Mouse (Mus musculus): Measurements from ENCODE around the gene Plk4. TPM values are rescaled to one million over a fixed set of nuclear protein-coding genes. Genes with fewer than 3 reads are reported as not detected.
"Not testable (repeated sequence)": the region's sequence is repeated elsewhere in the genome, so short reads cannot be mapped to it uniquely, and the experiment has no call there.

Gene Plk4
- polyA plus RNA-seq, 1 experiment from 2014 or later: 74.8 TPM

DNA sequence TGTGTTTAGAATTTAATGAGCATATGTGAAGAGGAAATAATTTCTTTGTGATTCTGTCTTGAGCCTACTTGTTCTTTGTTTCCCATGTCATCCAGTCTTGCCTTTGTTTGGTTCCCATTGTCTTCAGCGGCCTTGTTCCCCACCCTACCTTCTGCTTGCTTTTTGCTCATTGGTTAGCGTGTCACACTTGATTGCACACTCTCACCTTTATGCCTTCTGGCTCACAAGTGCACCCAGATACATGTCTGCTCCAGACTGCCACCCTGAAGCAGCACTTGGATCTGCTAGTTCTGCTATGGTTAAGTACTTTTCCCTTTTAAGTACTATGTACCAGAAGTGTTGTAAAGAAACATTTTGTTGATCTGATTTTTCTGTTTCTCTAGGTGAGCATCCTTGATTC lies 10.1 kb downstream of the Plk4 start:
- WGBS: 84% methylated on average over 2 of the region's 2 CpGs
- ATAC-seq (ENCODE audit: low FRiP score, low TSS enrichment): no peak
- H3K27me3 ChIP-seq (ENCODE audit: control insufficient read depth, insufficient read depth, low read length): no peaks in the 10 kb centered on the region
- no peaks in the 10 kb centered on the region for H3K4me1 ChIP-seq (ENCODE audit: control insufficient read depth, insufficient read depth, low read length)
- H3K27ac ChIP-seq (ENCODE audit: low read depth, low read length): no peak overlapping the region
- H3K9ac ChIP-seq (ENCODE audit: low read depth, low read length): no peak overlapping the region
- no peaks in the 10 kb centered on the region for H3K9me3 ChIP-seq (ENCODE audit: control insufficient read depth, low read length)
- no peak overlapping the region for H3K4me3 ChIP-seq (ENCODE audit: low read length)
- no peak overlapping the region for H3K4me2 ChIP-seq (replicated peaks; ENCODE audit: low read depth, low read length)
- H3K36me3 ChIP-seq (ENCODE audit: control insufficient read depth, insufficient read depth, low read length): peaks cover 79% of the 10 kb centered on the region

DNA sequence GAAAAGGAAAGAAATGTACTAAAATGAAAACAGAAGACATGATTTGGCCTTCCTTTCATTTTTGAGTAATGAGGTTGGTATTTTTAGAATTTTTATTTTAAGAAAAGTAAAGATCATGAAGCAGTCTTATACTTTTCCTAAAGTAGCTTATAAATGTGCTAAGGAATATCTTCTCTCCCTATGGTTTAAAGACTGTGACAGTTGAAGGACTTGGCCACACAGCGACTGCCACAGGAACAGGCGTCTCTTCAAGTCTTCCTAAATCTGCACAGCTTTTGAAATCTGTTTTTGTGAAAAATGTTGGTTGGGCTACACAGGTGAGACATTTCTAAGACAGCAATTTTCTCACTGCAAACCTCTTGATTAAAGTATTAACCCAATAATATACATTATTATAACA lies 13.5 kb downstream of the Plk4 start:
- 96% methylated on average over 2 of the region's 2 CpGs for WGBS
- ATAC-seq (ENCODE audit: low FRiP score, low TSS enrichment): no peak
- no peak overlapping the region for H3K27ac ChIP-seq (ENCODE audit: low read depth, low read length)
- peaks cover 81% of the 10 kb centered on the region for H3K36me3 ChIP-seq (ENCODE audit: control insufficient read depth, insufficient read depth, low read length)
- no peaks in the 10 kb centered on the region for H3K27me3 ChIP-seq (ENCODE audit: control insufficient read depth, insufficient read depth, low read length)
- H3K4me1 ChIP-seq (ENCODE audit: control insufficient read depth, insufficient read depth, low read length): no peaks in the 10 kb centered on the region
- H3K9ac ChIP-seq (ENCODE audit: low read depth, low read length): no peak overlapping the region
- no peaks in the 10 kb centered on the region for H3K9me3 ChIP-seq (ENCODE audit: control insufficient read depth, low read length)
- H3K4me3 ChIP-seq (ENCODE audit: low read length): no peak overlapping the region
- H3K4me2 ChIP-seq (replicated peaks; ENCODE audit: low read depth, low read length): no peak overlapping the region

GRCm38 (mm10) chr3:40845521-40845920 lies 45.7 kb downstream of the Plk4 start:
- peak overlapping the region; percentile 45; the same call in 1 of the 2 replicates for H3K4me3 ChIP-seq (ENCODE audit: low read length)
- H3K27ac ChIP-seq (ENCODE audit: low read depth, low read length); ATAC-seq (ENCODE audit: low FRiP score, low TSS enrichment); H3K36me3 ChIP-seq (ENCODE audit: control insufficient read depth, insufficient read depth, low read length); H3K9me3 ChIP-seq (ENCODE audit: control insufficient read depth, low read length); H3K4me1 ChIP-seq (ENCODE audit: control insufficient read depth, insufficient read depth, low read length); H3K27me3 ChIP-seq (ENCODE audit: control insufficient read depth, insufficient read depth, low read length): not testable (repeated sequence)
- 81% methylated on average over 5 of the region's 6 CpGs for WGBS
- H3K4me2 ChIP-seq (replicated peaks; ENCODE audit: low read depth, low read length): peak overlapping the region; percentile 52
- peak overlapping the region; percentile 52; the same call in 1 of the 2 replicates for H3K9ac ChIP-seq (ENCODE audit: low read depth, low read length)

- not testable (repeated sequence) for H3K27me3 ChIP-seq (ENCODE audit: control insufficient read depth, insufficient read depth, low read length); H3K9me3 ChIP-seq (ENCODE audit: control insufficient read depth, low read length); H3K36me3 ChIP-seq (ENCODE audit: control insufficient read depth, insufficient read depth, low read length); H3K4me1 ChIP-seq (ENCODE audit: control insufficient read depth, insufficient read depth, low read length)
- H3K9ac ChIP-seq (ENCODE audit: low read depth, low read length): peak within 1 kb of the TSS; percentile 52
- 1% methylated on average over 33 of the region's 39 CpGs for WGBS
- H3K4me2 ChIP-seq (replicated peaks; ENCODE audit: low read depth, low read length): peak within 1 kb of the TSS; percentile 59
- peak; percentile 99 for ATAC-seq (ENCODE audit: low FRiP score, low TSS enrichment)
- H3K27ac ChIP-seq (ENCODE audit: low read depth, low read length): peak within 1 kb of the TSS; percentile 62; the same call in 1 of the 2 replicates
- peak within 1 kb of the TSS; percentile 45 for H3K4me3 ChIP-seq (ENCODE audit: low read length)
These were observed 46.7 kb downstream of the Plk4 start, which contains the start of gene Mfsd8 for GRCm38 (mm10) chr3:40846473-40846956. TSS of gene Mfsd8 (minus strand) at chr3:40846886.

DNA sequence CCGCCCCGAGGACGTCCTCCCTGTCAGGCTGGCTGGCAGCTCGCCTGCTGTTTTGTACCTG lies 47.0 kb downstream of the Plk4 start, which contains the start of gene Abhd18:
TSS of gene Abhd18 (plus strand) at position 14 of the 61 bp plus-strand sequence.
- H3K27me3 ChIP-seq (ENCODE audit: control insufficient read depth, insufficient read depth, low read length); H3K36me3 ChIP-seq (ENCODE audit: control insufficient read depth, insufficient read depth, low read length); ATAC-seq (ENCODE audit: low FRiP score, low TSS enrichment); H3K9me3 ChIP-seq (ENCODE audit: control insufficient read depth, low read length); H3K4me1 ChIP-seq (ENCODE audit: control insufficient read depth, insufficient read depth, low read length): not testable (repeated sequence)
- Histone ChIP-seq H3K27ac (ENCODE audit: low read depth, low read length) (peak within 1 kb of the TSS; percentile 62; the same call in 1 of the 2 replicates), H3K4me3 (ENCODE audit: low read length) (peak within 1 kb of the TSS; percentile 45), H3K9ac (ENCODE audit: low read depth, low read length) (peak within 1 kb of the TSS; percentile 52), H3K4me2 (replicated peaks; ENCODE audit: low read depth, low read length) (peak within 1 kb of the TSS; percentile 59)
- WGBS: no CpG with 5 or more reads among the region's 4 CpGs

DNA sequence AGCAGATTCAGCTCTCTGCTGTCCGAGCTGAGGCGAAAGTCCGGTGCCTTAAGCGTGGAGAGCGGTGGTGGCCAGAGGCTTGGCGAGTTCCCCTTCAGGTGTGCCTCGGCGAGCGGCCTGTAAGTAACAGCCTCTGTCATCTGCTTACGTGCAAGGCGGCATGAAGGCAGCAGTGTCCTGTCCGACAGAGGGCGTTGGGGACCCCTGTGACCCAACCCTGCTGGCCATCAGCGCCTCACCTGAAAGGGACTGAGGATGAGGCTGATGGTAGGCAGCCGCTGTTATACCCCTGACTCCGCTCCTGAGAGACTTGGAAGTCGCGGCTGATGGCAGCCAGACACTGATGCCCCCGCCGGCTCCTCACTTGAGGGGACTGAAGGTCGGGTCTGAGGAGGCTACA lies 47.2 kb downstream of the Plk4 start:
- ATAC-seq (ENCODE audit: low FRiP score, low TSS enrichment); H3K9me3 ChIP-seq (ENCODE audit: control insufficient read depth, low read length); H3K27me3 ChIP-seq (ENCODE audit: control insufficient read depth, insufficient read depth, low read length); H3K27ac ChIP-seq (ENCODE audit: low read depth, low read length); H3K36me3 ChIP-seq (ENCODE audit: control insufficient read depth, insufficient read depth, low read length); H3K4me1 ChIP-seq (ENCODE audit: control insufficient read depth, insufficient read depth, low read length): not testable (repeated sequence)
- WGBS: 3% methylated on average over 16 of the region's 21 CpGs
- Histone ChIP-seq H3K4me3 (ENCODE audit: low read length) (peak overlapping the region; percentile 45), H3K9ac (ENCODE audit: low read depth, low read length) (peak overlapping the region; percentile 44; the same call in 1 of the 2 replicates), H3K4me2 (replicated peaks; ENCODE audit: low read depth, low read length) (peak overlapping the region; percentile 59)

GRCm38 (mm10) chr3:40847936-40848335 lies 48.1 kb downstream of the Plk4 start:
- H3K9me3 ChIP-seq (ENCODE audit: control insufficient read depth, low read length); H3K4me1 ChIP-seq (ENCODE audit: control insufficient read depth, insufficient read depth, low read length); H3K9ac ChIP-seq (ENCODE audit: low read depth, low read length); H3K27me3 ChIP-seq (ENCODE audit: control insufficient read depth, insufficient read depth, low read length); H3K4me3 ChIP-seq (ENCODE audit: low read length); ATAC-seq (ENCODE audit: low FRiP score, low TSS enrichment); H3K4me2 ChIP-seq (replicated peaks; ENCODE audit: low read depth, low read length); H3K27ac ChIP-seq (ENCODE audit: low read depth, low read length); H3K36me3 ChIP-seq (ENCODE audit: control insufficient read depth, insufficient read depth, low read length): not testable (repeated sequence)
- whole genome bisulfite sequencing: 94% methylated on average over 2 of the region's 2 CpGs

GRCm38 (mm10) chr3:40853123-40853738 lies 53.4 kb downstream of the Plk4 start:
- ATAC-seq (ENCODE audit: low FRiP score, low TSS enrichment); H3K4me2 ChIP-seq (replicated peaks; ENCODE audit: low read depth, low read length); H3K27ac ChIP-seq (ENCODE audit: low read depth, low read length); H3K36me3 ChIP-seq (ENCODE audit: control insufficient read depth, insufficient read depth, low read length); H3K9me3 ChIP-seq (ENCODE audit: control insufficient read depth, low read length); H3K27me3 ChIP-seq (ENCODE audit: control insufficient read depth, insufficient read depth, low read length); H3K4me3 ChIP-seq (ENCODE audit: low read length); H3K9ac ChIP-seq (ENCODE audit: low read depth, low read length); H3K4me1 ChIP-seq (ENCODE audit: control insufficient read depth, insufficient read depth, low read length): not testable (repeated sequence)
- WGBS: 93% methylated on average over 3 of the region's 3 CpGs
